Mouse (Mus musculus) left cerebral cortex, postnatal 25 days (tissue): ENCODE measurements at regions not wholly inside any gene's neighbourhood (a gene's known extent, or its start where the extent isn't known, plus 50 kb on each side); places are given as distances from the start of the nearest gene placed in this dataset.

Experiments
- DNase-seq, 2 experiments: peaks; one replicate each; pipeline ENCODE4 v3.0.0; 2022; ENCODE audit warnings: low spot score in 2 of 2, mixed read lengths in 1 of 2
- intact Hi-C: fragments of 180-260 bp; cut with DNase I; formaldehyde crosslinking; loops from one replicate; pipeline ENCODE4 v1.15.1; 2025

GRCm38 (mm10) chrX:77980676-77981075 is 55.8 kb upstream of the 5430402E10Rik start:
- peak in 1 of 2 experiments; percentile 1 for DNase-seq
- intact Hi-C loops: no loop called here
